Mouse (Mus musculus) ovary, postnatal 36 days (tissue): ENCODE measurements around the gene Klc3.
A peak's percentile ranks its signal among the peaks of the same experiment; 100 is the strongest.

Experiments
- DNase-seq: peaks from one replicate; pipeline ENCODE4 v3.0.0; 2022; ENCODE audit warnings: low spot score, mixed read lengths

The Klc3 gene

DNA sequence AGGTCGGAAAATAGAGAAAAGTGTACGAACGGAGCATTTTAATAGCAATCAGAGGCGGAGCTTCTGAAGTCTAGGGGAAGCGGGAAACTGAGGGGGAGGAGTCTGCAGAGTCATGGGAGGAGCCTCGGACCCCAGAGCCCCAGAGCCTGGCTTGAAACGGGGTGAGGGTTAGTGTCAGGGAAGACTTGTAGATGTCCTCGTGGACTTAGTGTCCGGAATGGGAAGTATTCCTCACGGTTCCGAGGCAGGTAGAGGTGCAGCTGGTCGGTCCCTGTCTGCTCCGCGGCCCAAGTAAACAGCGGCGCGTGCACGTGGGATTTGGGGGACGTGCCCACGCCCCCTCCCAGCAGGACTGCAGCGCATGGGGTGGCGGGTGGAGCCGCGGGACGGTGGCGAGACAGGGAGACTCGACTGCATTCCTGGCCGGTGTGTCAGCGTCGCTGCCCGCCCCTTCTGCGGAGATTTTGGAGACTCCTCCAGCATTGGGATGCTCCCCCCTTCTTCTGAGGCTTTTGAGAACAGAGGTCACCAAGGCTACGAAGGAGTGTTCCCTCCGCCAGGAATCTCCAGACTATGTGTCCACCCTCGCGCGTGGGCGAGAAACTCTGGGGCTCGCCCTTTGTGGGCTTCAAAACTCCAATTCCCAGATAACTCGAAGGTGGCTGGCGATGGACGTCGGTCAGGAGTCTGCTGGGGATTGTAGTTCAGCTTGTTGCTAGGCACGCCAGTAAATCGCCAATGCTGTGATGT is 43.8 kb downstream of the Klc3 start:
- peak; percentile 66 for DNase-seq

GRCm38 (mm10) chr7:19359299-19359891 is 44.5 kb downstream of the Klc3 start, which contains the start of the genes Cd3eap and Ppp1r13l:
Gene Cd3eap (minus strand): TSS chr7:19359483.
Gene Ppp1r13l (plus strand): TSS chr7:19359749.
- DNase-seq = peak; percentile 85

DNA sequence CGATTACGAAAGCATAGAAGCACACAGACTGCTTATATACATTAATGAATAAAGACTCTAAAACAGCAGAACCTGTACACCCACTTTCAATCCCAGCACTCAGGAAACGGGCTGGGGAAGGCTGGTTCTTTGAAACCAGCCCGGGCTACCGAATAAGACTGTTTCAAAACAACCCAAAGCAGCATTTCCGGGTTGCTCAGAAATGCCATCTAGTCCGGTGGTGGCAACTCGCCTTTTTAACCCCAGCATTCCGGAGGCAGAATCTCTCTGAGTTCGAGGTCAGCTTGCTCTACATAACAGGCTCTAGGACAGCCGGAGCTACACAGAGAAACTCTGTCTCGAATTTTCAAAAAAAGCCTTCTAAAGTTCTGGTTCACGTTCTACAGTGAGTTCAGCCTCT is 45.3 kb downstream of the Klc3 start:
- DNase-seq = no peak

GRCm38 (mm10) chr7:19357381-19358375 is 46.2 kb downstream of the Klc3 start:
- DNase-seq = no peak

DNA sequence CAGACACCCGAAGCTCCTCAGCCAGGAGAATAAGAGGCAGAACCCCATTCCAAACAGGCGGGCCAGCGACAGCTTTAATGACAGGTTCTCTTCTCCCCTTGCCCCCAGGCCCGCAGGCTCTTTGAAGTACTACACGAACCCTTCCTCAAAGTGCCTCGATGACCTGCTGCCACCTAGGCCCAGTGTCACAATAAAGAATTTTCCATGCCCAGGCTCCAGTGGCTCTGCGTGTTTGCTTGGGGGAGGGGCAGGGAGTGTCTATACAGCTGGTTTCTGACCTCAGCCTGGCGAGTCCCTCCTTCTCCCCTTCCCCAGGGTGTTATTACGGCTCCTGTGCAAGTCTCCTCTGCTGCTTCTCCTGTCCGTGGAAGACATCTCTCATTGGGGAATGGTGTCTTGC is 47.6 kb downstream of the Klc3 start:
- no peak for DNase-seq

DNA sequence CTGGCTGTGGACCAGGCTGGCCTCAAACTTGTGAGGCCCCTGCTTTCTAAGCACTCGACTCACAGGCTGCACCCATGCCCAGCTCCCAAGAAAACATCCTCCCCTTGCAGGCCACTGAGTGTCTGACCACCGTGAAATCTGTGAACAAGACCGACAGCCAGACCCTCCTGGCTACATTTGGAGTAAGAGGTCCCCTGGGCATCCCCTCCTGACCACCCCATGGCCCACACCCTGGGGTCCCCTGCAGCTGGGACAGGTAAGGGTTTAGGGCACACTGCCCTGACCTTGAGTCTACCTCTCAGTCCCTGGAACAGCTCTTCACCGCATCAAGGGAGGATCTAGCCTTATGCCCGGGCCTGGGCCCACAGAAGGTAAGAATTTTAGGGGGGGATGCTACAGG is 48.9 kb downstream of the Klc3 start:
- DNase-seq = no peak

GRCm38 (mm10) chr7:19350221-19350620 is 53.7 kb downstream of the Klc3 start:
- no peak for DNase-seq

GRCm38 (mm10) chr7:19349188-19349915 is 54.6 kb downstream of the Klc3 start:
- no peak for DNase-seq

DNA sequence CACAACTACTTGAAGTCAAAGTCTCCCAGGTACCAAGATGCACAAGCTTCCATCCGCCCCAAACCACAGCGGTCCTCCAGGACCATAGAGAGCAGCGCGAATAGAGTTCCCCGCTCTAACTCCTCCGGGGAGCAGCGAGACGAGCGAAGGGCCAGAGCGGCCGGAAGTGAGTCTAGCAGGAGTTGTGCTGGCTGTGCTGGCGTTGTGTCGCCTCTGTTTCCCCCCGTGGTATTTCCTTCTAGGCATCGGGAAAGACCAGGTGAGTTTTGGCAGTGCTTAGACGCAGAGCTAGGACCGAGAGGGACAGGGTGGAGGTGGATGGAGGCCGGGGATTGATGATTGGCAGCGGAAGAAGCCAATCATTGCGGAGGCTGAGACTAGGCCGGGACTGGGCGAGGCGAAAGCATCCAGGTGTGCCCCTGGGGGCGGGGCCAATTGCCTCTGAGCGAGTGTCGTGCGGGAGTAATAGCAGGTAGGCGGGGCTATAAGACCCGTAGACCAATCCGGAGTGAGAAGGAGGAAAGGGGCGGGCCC is 58.9 kb downstream of the Klc3 start:
- peak; percentile 94 for DNase-seq
